Mouse (Mus musculus) R1 (cell line): ENCODE measurements around the gene Krtap20-2.
A peak's percentile ranks its signal among the peaks of the same experiment; 100 is the strongest.
"Not testable (repeated sequence)": the region's sequence is repeated elsewhere in the genome, so short reads cannot be mapped to it uniquely, and the experiment has no call there.

Source experiments
- DNase-seq: peaks from one replicate; pipeline ENCODE4 v3.0.0-alpha.2; 2018; ENCODE audit warnings: low read depth, low spot score

Gene Krtap20-2

DNA sequence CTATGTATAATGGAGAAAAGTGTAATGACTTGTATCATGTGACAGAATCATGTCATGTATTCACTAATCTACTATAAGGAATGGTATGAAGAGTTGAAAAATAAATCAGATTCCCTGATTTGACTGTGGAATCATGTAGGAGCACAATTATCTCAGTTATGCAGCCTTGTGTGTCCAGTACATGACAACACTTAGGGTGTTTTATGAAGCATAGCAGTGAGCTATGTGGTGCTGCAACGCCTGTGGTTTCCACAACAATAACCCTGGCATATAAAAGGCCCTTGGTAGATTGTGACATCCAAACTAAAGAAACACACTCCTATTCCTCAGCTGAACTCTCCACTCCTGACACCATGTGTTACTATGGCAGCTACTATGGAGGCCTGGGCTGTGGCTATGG is at the start of gene Krtap20-2:
Gene Krtap20-2 (plus strand): TSS at position 301 of the 400 bp plus-strand sequence.
- no peak for DNase-seq

DNA sequence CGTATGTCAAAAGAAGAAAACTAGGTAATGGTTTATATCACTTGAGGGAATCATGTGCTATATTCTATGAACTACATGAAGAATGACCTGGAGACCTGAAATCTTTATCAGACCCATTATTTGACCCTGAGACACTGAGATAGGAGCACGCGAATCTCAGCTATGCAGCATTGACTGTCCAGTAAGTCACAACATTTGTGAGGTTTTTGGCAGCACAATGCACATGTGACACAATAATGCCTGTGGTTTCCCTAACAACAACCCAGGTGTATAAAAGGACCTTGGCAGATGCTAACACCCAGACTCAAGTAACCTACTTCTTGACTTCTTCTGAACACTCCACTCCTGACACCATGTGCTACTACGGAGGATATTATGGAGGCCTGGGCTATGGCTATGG is 48.0 kb upstream of the Krtap20-2 start, which contains the start of gene Gm9789:
Gene Gm9789 (plus strand): TSS at position 301 of the 400 bp plus-strand sequence.
- no peak for DNase-seq

GRCm38 (mm10) chr16:89169190-89169589 is 36.5 kb upstream of the Krtap20-2 start, which contains the start of gene Gm7735:
TSS of gene Gm7735 (plus strand) at chr16:89169490.
- not testable (repeated sequence) for DNase-seq

- DNase-seq, result no peak
Observed at GRCm38 (mm10) chr16:89174435-89174834, 31.2 kb upstream of the Krtap20-2 start, which contains the start of gene 1110057P08Rik. TSS of gene 1110057P08Rik (plus strand) at chr16:89174735.

- DNase-seq, result peak; percentile 50
Observed at GRCm38 (mm10) chr16:89188621-89189020, 17.0 kb upstream of the Krtap20-2 start.
